Comparison of ENCODE assay signal across 19 mouse cellular contexts in genomic region chr3:27632880-27633279, GRCm38 (mm10).
"Had no signal": no experiment of that assay in that cellular context is flagged by ENCODE, and none has a peak within 500 bp of the region (broad histone marks: within the 10 kb centered on the region; RNA-seq: fewer than 3 reads in every experiment).

No protein-coding gene starts in this region.

- H3K27ac ChIP-seq: macrophage; midbrain, embryonic 10.5 days; neural tube, embryonic 12.5 days; neural tube, embryonic 15.5 days had no signal

- H3K36me3 ChIP-seq: neural tube, embryonic 12.5 days; neural tube, embryonic 15.5 days had no signal

- H3K27me3 ChIP-seq: megakaryocyte, embryonic 14.5 days; neural tube, embryonic 12.5 days; neural tube, embryonic 15.5 days had no signal

- ATAC-seq: inflammation-experienced regulatory T-cells, adult 6 months; intestine, embryonic 16.5 days; lung, postnatal 0 days had no signal

- H3K9me3 ChIP-seq: midbrain, embryonic 10.5 days; neural tube, embryonic 12.5 days; neural tube, embryonic 15.5 days had no signal

- H3K4me3 ChIP-seq: megakaryocyte, embryonic 14.5 days; midbrain, embryonic 10.5 days; neural tube, embryonic 12.5 days; neural tube, embryonic 15.5 days had no signal

- DNase-seq: kidney, adult 18-20 months; kidney, adult 9 months; kidney, postnatal 14 days; kidney, postnatal 4 days; lung, embryonic 14.5 days; midbrain, embryonic 14.5 days; right cerebral cortex, adult 18-20 months; right cerebral cortex, postnatal 14 days; right cerebral cortex, postnatal 4 days; thymus, adult 18-20 months; thymus, postnatal 36 days had no signal

- H3K4me1 ChIP-seq: megakaryocyte, embryonic 14.5 days; neural tube, embryonic 12.5 days had no signal

- H3K4me2 ChIP-seq: lung, embryonic 14.5 days; neural tube, embryonic 12.5 days; neural tube, embryonic 15.5 days had no signal

- H3K9ac ChIP-seq: lung, embryonic 14.5 days; neural tube, embryonic 12.5 days; neural tube, embryonic 15.5 days had no signal
